Mouse (Mus musculus) spleen, adult 2 months (tissue): ENCODE measurements around the gene Pde8b.

ENCODE experiments used
- CTCF ChIP-seq: fragments of 200-500 bp; IDR thresholded peaks from 2 replicates; pipeline ENCODE4 v1.5.1; 2011; ENCODE audit warnings: mild to moderate bottlenecking, inconsistent platforms; ENCODE audit not compliant: insufficient read depth, insufficient read length, insufficient replicate concordance; ENCODE audit errors: extremely low read depth
- POLR2A ChIP-seq: fragments of 200-500 bp; IDR thresholded peaks from 2 replicates; pipeline ENCODE4 v1.6.1; 2011; ENCODE audit warnings: low read depth, low read length, inconsistent platforms

GRCm38 (mm10) chr13:95172346-95172745, 77.8 kb downstream of the Pde8b start:
- TF ChIP-seq POLR2A, result no peak
- no peak for TF ChIP-seq CTCF
